Mouse (Mus musculus): ENCODE measurements around the gene H2-K1.

DNA sequence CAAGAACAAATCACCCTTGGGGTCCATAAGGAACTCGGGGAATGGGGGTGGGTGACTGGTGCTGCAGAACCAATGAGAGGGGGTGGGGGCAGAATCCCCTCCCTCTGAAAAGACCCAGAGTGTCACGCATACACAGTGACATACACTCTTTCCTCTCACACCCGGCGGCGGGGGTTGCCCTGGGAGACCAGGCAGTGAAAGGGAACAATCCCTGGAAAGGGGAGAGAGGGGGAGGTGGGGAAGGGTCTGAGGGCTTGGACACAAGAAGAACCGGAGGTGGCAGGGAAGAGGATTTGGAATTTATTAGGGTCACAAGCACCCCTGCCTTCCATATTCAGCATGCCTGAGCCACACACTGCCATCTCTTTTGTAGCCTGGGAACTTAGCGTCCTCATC lies 25.6 kb upstream of the H2-K1 start:
- no peak for TF ChIP-seq ZC3H11A (IDR thresholded peaks at IDR 0.05; ENCODE audit: borderline replicate concordance, low read depth, low read length)
- no peak for TF ChIP-seq CHD2 (IDR thresholded peaks at IDR 0.05; ENCODE audit: low read depth, low read length)
- no peak for TF ChIP-seq ZNF384 (IDR thresholded peaks at IDR 0.05; ENCODE audit: low read depth, low read length)
- TF ChIP-seq HCFC1 (IDR thresholded peaks at IDR 0.05; ENCODE audit: borderline replicate concordance, insufficient read depth, low read length), result no peak

Data from ES-E14 (cell line).